Mouse (Mus musculus): Measurements from ENCODE around the gene Marcks. TPM values are rescaled to one million over a fixed set of nuclear protein-coding genes. Genes with fewer than 3 reads are reported as not detected.

The Marcks gene
- 103 and 105 TPM in 2 replicates for polyA plus RNA-seq (2015; fragmentation: Nextera tagmentation; extraction: Ambion mirVana)

DNA sequence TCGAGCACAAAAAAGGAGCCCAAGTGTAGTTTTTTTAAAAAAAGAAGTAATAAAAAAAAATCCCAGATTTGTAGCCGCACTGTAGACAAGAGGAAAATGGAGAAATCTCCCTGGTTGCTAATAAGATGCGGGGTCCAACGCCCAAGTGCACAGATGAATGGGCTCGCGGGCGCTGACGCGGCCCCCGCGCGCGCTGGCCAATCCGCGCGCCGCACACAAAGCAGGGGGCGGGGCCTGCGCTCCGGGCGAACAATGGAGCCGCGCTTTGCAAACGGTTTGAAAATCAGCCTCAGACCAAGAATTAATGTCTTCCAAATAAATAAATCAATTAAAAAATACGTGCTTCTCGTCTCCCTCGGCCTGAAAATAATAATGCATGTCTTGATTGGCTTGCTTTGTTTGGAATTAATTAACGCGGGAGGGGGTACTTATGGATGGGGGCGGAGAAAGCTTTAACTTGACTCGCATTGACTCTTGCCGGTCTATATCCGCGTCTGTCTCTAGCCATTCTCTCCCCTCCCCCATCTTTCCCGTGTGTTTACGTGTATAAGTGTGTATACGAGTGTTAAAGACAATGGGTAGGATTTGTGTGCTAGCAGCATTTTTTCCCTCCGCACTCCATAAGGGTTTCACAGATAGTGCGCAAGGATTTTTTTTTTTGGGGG, at the start of gene Marcks:
Gene Marcks (minus strand): TSS at position 143 of the 665 bp plus-strand sequence.
- H3K4me1 ChIP-seq: no peaks in the 10 kb centered on the region
- under 1% methylated on average over 39 of the region's 39 CpGs for WGBS
- peak; percentile 47; the same call in 1 of the 2 replicates for ATAC-seq (ENCODE audit: insufficient read depth, low FRiP score, low read depth)
- no peaks in the 10 kb centered on the region for H3K9me3 ChIP-seq
- peak within 1 kb of the TSS; percentile 89 for H3K4me2 ChIP-seq
- no peaks in the 10 kb centered on the region for H3K27me3 ChIP-seq (replicated peaks)
- H3K36me3 ChIP-seq: no peaks in the 10 kb centered on the region
- H3K27ac ChIP-seq: peak within 1 kb of the TSS; percentile 95
- H3K4me3 ChIP-seq (replicated peaks): peak within 1 kb of the TSS; percentile 72
- H3K9ac ChIP-seq: peak within 1 kb of the TSS; percentile 87

DNA sequence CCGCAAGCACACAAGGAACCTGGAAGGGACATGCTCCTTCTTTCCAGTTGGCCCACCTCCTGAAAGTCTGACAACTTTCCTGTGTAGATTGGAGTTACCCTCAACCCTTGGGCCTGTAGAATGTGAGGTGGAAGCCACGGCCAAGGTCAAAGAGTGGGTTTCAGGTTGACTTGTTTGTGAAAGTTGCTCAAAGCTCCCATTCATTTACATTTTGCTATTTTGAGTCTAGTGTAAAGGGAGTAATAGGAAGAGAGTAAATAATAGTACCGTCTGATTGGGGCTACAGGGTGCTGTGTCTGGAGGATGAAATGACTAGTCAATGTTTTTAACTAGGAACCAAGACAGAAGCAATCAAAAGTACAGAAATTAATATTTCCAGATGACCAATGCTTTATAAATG, 38.4 kb upstream of the Marcks start:
- H3K4me1 ChIP-seq: no peaks in the 10 kb centered on the region
- no peak overlapping the region for H3K4me2 ChIP-seq
- ATAC-seq (ENCODE audit: insufficient read depth, low FRiP score, low read depth): no peak
- H3K4me3 ChIP-seq (replicated peaks): no peak overlapping the region
- H3K9ac ChIP-seq: no peak overlapping the region
- no peaks in the 10 kb centered on the region for H3K9me3 ChIP-seq
- H3K36me3 ChIP-seq: no peaks in the 10 kb centered on the region
- H3K27me3 ChIP-seq (replicated peaks): no peaks in the 10 kb centered on the region
- no peak overlapping the region for H3K27ac ChIP-seq
- WGBS: 90% methylated on average over 3 of the region's 3 CpGs

DNA sequence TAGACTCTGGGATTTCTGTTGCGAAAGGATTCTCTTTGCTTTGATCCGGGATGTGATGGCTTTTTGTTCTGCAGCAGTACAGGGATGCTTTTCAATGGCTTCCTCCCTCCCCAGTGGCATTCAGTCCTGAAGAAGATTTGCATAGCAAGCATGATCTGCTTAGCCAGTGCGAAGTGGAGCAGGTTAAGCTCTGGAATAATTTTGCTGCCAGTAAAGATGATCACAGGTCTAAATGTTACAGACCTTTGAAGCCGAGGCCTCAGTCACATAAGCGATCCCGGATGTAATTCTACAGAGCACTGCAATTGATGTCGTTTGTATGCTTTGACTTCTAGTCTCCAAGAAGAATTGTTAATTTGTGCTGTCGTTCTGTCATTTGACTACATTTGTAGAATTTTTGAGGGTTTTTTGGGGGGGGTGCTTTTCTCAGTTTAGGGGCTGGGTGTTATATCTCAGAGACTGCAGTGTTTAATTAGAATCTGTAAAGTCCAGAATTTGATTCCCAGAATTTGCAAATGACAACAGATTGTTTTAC, 33.8 kb upstream of the Marcks start:
- no peak for ATAC-seq (ENCODE audit: insufficient read depth, low FRiP score, low read depth)
- H3K4me2 ChIP-seq: no peak overlapping the region
- no peaks in the 10 kb centered on the region for H3K36me3 ChIP-seq
- H3K9ac ChIP-seq: no peak overlapping the region
- WGBS: 77% methylated on average over 8 of the region's 8 CpGs
- H3K27me3 ChIP-seq (replicated peaks): no peaks in the 10 kb centered on the region
- H3K4me3 ChIP-seq (replicated peaks): no peak overlapping the region
- H3K4me1 ChIP-seq: no peaks in the 10 kb centered on the region; the same call in 1 of the 2 replicates
- H3K9me3 ChIP-seq: no peaks in the 10 kb centered on the region
- no peak overlapping the region for H3K27ac ChIP-seq

DNA sequence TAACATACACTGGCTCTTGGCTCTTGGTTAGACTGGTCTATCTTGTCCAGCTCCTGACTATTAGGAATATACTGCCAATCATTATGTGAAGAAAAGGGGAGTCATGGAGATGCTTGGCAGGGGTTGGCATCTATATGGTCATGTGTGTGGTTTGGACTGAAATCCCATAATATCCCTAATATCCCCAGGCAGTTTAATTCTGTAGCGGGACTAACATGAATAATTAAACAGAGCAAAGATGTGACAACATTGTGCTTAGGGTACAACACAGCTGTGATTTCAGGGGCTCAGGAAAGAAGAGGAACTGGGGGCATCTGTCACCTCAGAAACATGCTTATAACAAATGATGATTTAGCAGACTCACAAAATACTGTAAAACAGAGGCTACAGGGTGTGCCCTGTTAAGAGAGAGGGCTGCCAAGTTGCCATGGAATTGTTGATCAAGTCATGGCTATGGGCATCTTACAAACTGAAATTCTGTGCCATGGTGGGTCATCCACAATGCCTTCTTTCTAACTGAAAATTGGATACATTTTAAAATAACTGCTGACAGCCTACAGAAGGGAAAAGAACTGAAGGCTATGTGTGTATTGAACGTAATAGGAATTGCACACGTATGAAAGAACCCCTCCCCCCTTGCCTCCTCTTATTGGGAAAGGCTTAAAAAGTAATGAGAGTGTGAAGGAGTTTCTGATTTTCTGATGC, 33.1 kb upstream of the Marcks start:
- WGBS: 88% methylated on average over 3 of the region's 3 CpGs
- Histone ChIP-seq H3K9ac (no peak overlapping the region), H3K9me3 (no peaks in the 10 kb centered on the region), H3K27ac (no peak overlapping the region), H3K27me3 (replicated peaks) (no peaks in the 10 kb centered on the region), H3K4me1 (no peaks in the 10 kb centered on the region; the same call in 1 of the 2 replicates), H3K4me3 (replicated peaks) (no peak overlapping the region), H3K36me3 (no peaks in the 10 kb centered on the region), H3K4me2 (no peak overlapping the region)
- no peak for ATAC-seq (ENCODE audit: insufficient read depth, low FRiP score, low read depth)

DNA sequence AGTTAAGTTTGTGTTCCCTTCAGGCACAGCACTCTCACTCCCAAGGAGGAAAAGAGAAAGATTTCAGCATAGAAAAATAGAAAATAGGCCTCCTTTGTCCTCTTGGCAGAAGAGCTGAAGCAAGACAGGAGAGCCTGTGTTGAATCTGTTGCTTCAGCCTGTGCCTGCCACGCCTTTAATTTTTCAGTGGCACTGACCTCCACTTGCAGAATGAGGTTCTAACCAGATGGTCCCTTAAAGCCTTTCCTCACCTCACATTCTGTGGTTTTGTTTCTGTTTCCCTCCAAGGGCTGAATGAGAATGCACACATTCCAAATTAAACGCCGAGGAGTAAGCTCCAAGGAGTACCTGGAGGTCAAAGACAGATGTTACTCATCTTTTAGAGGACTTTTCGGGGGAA, 32.2 kb upstream of the Marcks start:
- ATAC-seq (ENCODE audit: insufficient read depth, low FRiP score, low read depth): no peak
- H3K9me3 ChIP-seq: no peaks in the 10 kb centered on the region
- no peak overlapping the region for H3K9ac ChIP-seq
- H3K27me3 ChIP-seq (replicated peaks): no peaks in the 10 kb centered on the region
- H3K4me3 ChIP-seq (replicated peaks): no peak overlapping the region
- WGBS: 68% methylated on average over 4 of the region's 4 CpGs
- H3K36me3 ChIP-seq: no peaks in the 10 kb centered on the region
- no peak overlapping the region for H3K27ac ChIP-seq
- no peak overlapping the region for H3K4me2 ChIP-seq
- H3K4me1 ChIP-seq: no peaks in the 10 kb centered on the region; the same call in 1 of the 2 replicates

DNA sequence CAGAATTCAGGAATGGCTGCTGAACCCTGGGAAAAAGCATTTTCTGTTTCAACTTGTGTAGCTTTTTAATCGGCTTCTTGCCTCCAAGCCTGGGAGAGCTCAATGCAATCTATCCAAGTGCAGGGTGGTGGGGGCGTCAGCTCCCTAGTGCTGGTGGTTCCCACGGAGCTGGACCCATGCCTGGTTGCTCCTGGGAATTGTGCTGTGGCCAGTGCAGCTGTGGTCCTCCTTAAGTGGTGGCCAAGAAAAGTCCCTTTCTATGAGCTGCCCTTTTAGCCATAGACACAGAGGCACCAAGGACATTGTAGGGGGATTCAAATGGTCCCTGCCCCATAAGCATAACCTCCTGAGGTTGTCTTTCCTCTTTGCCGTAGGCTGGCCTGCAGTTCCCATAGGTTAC, 31.7 kb upstream of the Marcks start:
- H3K4me1 ChIP-seq: no peaks in the 10 kb centered on the region; the same call in 1 of the 2 replicates
- no peak overlapping the region for H3K4me2 ChIP-seq
- no peak overlapping the region for H3K9ac ChIP-seq
- H3K4me3 ChIP-seq (replicated peaks): no peak overlapping the region
- no peaks in the 10 kb centered on the region for H3K36me3 ChIP-seq
- 59% methylated on average over 4 of the region's 4 CpGs for WGBS
- H3K27me3 ChIP-seq (replicated peaks): no peaks in the 10 kb centered on the region
- no peak for ATAC-seq (ENCODE audit: insufficient read depth, low FRiP score, low read depth)
- H3K9me3 ChIP-seq: no peaks in the 10 kb centered on the region
- H3K27ac ChIP-seq: no peak overlapping the region

DNA sequence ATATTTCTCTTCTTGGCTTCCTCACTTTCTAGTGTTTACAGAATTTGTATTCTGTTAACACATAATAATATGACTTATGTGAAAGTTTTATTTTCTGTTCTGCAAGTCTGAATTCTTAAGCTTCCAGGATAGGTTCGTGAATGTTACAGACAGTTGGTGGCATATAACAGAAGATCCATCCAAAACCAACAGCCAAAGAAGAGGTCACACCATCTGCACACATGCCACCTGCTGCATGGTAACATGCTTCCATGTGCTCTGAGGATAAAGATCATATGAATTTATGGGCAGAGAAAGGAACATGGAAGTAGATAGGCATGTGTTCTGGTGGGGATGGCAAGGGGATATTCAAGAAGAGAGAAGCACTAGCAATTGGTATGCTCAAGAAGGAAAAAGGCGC, 28.8 kb upstream of the Marcks start:
- 82% methylated on average over 2 of the region's 2 CpGs for WGBS
- H3K27me3 ChIP-seq (replicated peaks): no peaks in the 10 kb centered on the region
- ATAC-seq (ENCODE audit: insufficient read depth, low FRiP score, low read depth): no peak
- H3K36me3 ChIP-seq: no peaks in the 10 kb centered on the region
- no peak overlapping the region for H3K4me2 ChIP-seq
- no peak overlapping the region for H3K27ac ChIP-seq
- no peaks in the 10 kb centered on the region for H3K9me3 ChIP-seq
- H3K4me1 ChIP-seq: no peaks in the 10 kb centered on the region; the same call in 1 of the 2 replicates
- no peak overlapping the region for H3K9ac ChIP-seq
- H3K4me3 ChIP-seq (replicated peaks): no peak overlapping the region

DNA sequence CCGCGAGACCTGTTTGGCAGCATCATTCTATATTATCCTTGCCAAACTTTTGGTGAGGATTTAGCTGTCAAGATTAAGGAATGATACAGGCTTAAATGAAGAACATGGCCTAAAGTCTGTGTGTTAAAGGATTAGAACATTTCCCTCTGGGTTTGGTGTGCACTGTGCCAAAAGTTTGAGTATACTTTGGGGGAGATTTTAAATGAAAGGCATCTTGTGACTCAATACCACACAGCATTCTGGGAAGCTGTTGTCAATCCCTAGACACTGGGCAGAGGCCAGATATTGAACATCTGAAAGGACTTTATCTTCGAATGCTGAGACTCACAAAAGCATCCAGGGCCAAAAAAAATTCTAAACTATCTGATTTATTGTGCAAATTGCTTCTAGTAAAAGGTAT, 21.0 kb upstream of the Marcks start:
- H3K9ac ChIP-seq: no peak overlapping the region
- H3K4me3 ChIP-seq (replicated peaks): no peak overlapping the region
- no peak overlapping the region for H3K4me2 ChIP-seq
- H3K4me1 ChIP-seq: no peaks in the 10 kb centered on the region
- H3K27me3 ChIP-seq (replicated peaks): no peaks in the 10 kb centered on the region
- no peaks in the 10 kb centered on the region for H3K36me3 ChIP-seq
- H3K27ac ChIP-seq: no peak overlapping the region
- 45% methylated on average over 3 of the region's 3 CpGs for WGBS
- ATAC-seq (ENCODE audit: insufficient read depth, low FRiP score, low read depth): no peak
- no peaks in the 10 kb centered on the region for H3K9me3 ChIP-seq

DNA sequence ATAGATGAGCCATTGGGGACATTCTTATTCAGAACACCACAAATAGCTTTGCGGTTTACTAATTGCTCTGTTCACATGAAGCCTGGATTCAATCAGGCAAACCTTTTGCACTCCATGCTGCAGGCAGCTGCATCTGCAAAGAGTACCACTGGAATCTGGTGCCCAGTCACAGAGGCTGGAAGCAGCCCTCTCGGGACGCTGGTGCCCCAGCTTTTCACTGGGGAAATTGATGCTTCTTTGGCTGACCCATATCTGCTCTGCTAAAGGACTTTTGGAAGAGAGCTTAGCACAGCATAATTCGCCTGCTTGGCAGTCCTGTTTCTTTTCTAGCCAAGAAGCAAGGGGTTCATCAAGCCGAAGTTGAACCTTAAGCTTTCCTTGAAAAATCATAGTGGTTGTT, 18.4 kb upstream of the Marcks start:
- WGBS: 78% methylated on average over 5 of the region's 5 CpGs
- no peak overlapping the region for H3K4me3 ChIP-seq (replicated peaks)
- H3K9me3 ChIP-seq: no peaks in the 10 kb centered on the region
- no peak overlapping the region for H3K27ac ChIP-seq
- no peak overlapping the region for H3K9ac ChIP-seq
- no peak overlapping the region for H3K4me2 ChIP-seq
- ATAC-seq (ENCODE audit: insufficient read depth, low FRiP score, low read depth): no peak
- H3K36me3 ChIP-seq: no peaks in the 10 kb centered on the region
- no peaks in the 10 kb centered on the region for H3K4me1 ChIP-seq
- no peaks in the 10 kb centered on the region for H3K27me3 ChIP-seq (replicated peaks)

DNA sequence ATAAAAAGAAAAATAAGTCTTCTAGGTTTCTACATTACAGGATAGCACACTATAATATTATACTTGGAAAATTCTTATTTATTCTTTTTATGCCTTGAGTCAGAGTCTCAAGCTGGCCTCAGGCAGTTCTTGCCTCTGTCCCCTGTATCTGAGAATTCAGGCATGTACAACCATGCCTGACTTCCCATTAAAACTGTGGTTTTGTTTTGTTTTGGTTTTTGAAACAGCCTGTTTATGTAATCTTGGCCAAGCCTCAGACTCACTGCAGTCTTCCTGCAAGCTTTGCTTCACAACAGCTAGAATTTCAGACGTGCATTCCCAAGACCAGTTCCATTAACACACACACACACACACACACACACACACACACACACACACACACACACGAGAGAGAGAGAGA, 16.4 kb upstream of the Marcks start:
- Histone ChIP-seq H3K9me3 (no peaks in the 10 kb centered on the region), H3K9ac (no peak overlapping the region), H3K4me3 (replicated peaks) (no peak overlapping the region), H3K4me1 (no peaks in the 10 kb centered on the region), H3K27ac (no peak overlapping the region), H3K4me2 (no peak overlapping the region), H3K27me3 (replicated peaks) (no peaks in the 10 kb centered on the region), H3K36me3 (no peaks in the 10 kb centered on the region)
- 21% methylated on average over 1 of the region's 2 CpGs for WGBS
- ATAC-seq (ENCODE audit: insufficient read depth, low FRiP score, low read depth): no peak

DNA sequence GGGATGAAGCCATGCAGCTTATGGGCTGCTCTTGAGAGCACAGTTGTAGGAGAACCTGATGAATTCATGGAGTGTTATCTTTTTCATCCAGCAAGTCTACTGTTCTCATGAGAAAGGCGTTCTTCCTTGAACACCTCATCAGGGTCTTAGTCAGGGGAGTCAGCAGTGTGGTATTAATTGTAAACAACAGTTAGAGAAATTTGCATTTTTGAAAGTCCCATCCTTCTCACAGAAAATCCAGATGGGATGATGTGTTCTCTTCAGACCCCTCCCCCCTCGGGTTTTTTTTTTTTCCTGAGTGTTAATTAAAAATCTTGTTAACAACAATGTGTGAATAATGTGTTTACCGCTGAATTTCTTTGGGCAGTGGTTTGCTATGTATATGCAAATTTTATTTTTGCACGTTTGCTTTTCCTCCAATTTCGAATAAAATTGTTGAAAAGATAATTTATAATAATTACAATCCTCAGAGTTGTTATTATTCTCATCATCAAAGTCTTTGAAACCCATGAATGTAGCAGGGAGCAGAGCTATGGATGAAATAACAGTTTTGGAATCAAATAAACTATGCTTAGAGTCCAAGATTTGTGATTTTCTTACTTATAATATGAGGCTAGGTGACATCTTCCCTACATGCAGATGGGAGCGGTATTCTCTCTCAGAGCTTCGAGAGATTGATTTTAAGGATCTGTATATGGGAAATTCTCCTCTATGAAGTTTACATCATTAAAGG, 13.0 kb upstream of the Marcks start:
- no peaks in the 10 kb centered on the region for H3K27me3 ChIP-seq (replicated peaks)
- WGBS: 87% methylated on average over 7 of the region's 7 CpGs
- H3K4me3 ChIP-seq (replicated peaks): no peak overlapping the region
- no peaks in the 10 kb centered on the region for H3K36me3 ChIP-seq
- no peak for ATAC-seq (ENCODE audit: insufficient read depth, low FRiP score, low read depth)
- H3K27ac ChIP-seq: no peak overlapping the region
- H3K9ac ChIP-seq: no peak overlapping the region
- H3K4me2 ChIP-seq: no peak overlapping the region
- no peaks in the 10 kb centered on the region for H3K4me1 ChIP-seq
- H3K9me3 ChIP-seq: no peaks in the 10 kb centered on the region

DNA sequence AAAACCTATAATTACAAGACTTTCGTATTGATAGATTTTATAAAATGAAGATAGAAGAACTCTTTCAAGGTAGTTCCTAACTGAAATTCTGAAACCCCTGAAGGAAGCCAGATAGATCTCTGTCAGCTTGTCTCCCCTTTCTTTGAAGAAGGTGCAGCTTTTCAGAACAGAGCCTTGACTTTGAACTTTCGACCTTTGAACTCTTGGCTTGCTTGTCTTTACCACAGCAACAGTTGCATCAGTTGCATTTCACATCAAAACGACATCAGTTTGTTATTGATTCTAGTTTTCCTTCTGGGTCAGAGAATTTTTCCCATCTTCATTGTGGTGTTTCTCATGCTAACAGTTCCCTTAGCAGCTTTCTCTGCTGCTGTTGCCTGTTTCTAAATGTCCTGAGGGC, 9.3 kb upstream of the Marcks start:
- no peaks in the 10 kb centered on the region for H3K4me1 ChIP-seq
- H3K9me3 ChIP-seq: no peaks in the 10 kb centered on the region
- no peak overlapping the region for H3K27ac ChIP-seq
- H3K4me2 ChIP-seq: no peak overlapping the region
- ATAC-seq (ENCODE audit: insufficient read depth, low FRiP score, low read depth): no peak
- H3K27me3 ChIP-seq (replicated peaks): no peaks in the 10 kb centered on the region
- H3K4me3 ChIP-seq (replicated peaks): no peak overlapping the region
- no peak overlapping the region for H3K9ac ChIP-seq
- 59% methylated on average over 3 of the region's 3 CpGs for WGBS
- no peaks in the 10 kb centered on the region for H3K36me3 ChIP-seq

Measured in stomach, embryonic 15.5 days (tissue).